Mouse (Mus musculus) heart, embryonic 16.5 days (tissue): ENCODE results near the gene Frs2. TPM values are rescaled to one million over a fixed set of nuclear protein-coding genes. Genes with fewer than 3 reads are reported as not detected.

ENCODE experiments used
- ATAC-seq: fragments of 200-750 bp; cut with Nextera tagmentation; replicated peaks from 2 replicates; pipeline ENCODE4 v1.8.0; 2017; ENCODE audit warnings: moderate number of reproducible peaks; ENCODE audit not compliant: insufficient read depth, low FRiP score; ENCODE audit errors: extremely low read depth
- H3K27ac ChIP-seq: fragments of 300-500 bp; sonication (generic); 2 replicates; pipeline ENCODE4 v1.5.1; 2014; ENCODE audit warnings: mild to moderate bottlenecking, low read length, control low read depth, moderate library complexity
- H3K27me3 ChIP-seq: fragments of 300-500 bp; sonication (generic); 2 replicates; pipeline ENCODE4 v1.6.1; 2014; ENCODE audit warnings: low read length, mixed read lengths; ENCODE audit not compliant: control insufficient read depth, insufficient read depth
- H3K36me3 ChIP-seq: fragments of 300-500 bp; sonication (generic); 2 replicates; pipeline ENCODE4 v1.6.1; 2014; ENCODE audit not compliant: control insufficient read depth, insufficient read depth
- H3K4me1 ChIP-seq: fragments of 300-500 bp; sonication (generic); 2 replicates; pipeline ENCODE4 v1.6.1; 2014; ENCODE audit warnings: low read length, mixed read lengths; ENCODE audit not compliant: control insufficient read depth, insufficient read depth
- H3K4me2 ChIP-seq: fragments of 300-500 bp; sonication (generic); 2 replicates; pipeline ENCODE4 v1.6.1; 2014; ENCODE audit warnings: low read depth, mild to moderate bottlenecking, control low read depth, low read length
- H3K4me3 ChIP-seq: fragments of 300-500 bp; sonication (generic); 2 replicates; pipeline ENCODE4 v1.5.1; 2014; ENCODE audit warnings: mild to moderate bottlenecking, control low read depth, low read length
- H3K9ac ChIP-seq: fragments of 300-500 bp; sonication (generic); 2 replicates; pipeline ENCODE4 v1.6.1; 2014; ENCODE audit warnings: low read length, control low read depth
- H3K9me3 ChIP-seq: fragments of 300-500 bp; sonication (generic); replicated peaks from 2 replicates; pipeline ENCODE4 v1.6.1; 2016; ENCODE audit warnings: low read length; ENCODE audit not compliant: control insufficient read depth
- WGBS: fragments of 180-500 bp; shearing (Covaris S2); extraction: QIAGEN DNeasy Blood & Tissue Kit; methylation state at CpG from one replicate; pipeline ENCODE4 v1.1.7; 2014; 5-methylcytosine and 5-hydroxymethylcytosine counted together
- polyA plus RNA-seq: library from polyadenylated mRNA; unstranded; fragments of >200 nt; fragmentation: Nextera tagmentation; extraction: Ambion mirVana; gene quantifications from 2 replicates; pipeline ENCODE4 v1.2.1, GENCODE M21; 2015

The Frs2 gene
- polyA plus RNA-seq, 1 experiment from 2014 or later: 17.5 TPM

DNA sequence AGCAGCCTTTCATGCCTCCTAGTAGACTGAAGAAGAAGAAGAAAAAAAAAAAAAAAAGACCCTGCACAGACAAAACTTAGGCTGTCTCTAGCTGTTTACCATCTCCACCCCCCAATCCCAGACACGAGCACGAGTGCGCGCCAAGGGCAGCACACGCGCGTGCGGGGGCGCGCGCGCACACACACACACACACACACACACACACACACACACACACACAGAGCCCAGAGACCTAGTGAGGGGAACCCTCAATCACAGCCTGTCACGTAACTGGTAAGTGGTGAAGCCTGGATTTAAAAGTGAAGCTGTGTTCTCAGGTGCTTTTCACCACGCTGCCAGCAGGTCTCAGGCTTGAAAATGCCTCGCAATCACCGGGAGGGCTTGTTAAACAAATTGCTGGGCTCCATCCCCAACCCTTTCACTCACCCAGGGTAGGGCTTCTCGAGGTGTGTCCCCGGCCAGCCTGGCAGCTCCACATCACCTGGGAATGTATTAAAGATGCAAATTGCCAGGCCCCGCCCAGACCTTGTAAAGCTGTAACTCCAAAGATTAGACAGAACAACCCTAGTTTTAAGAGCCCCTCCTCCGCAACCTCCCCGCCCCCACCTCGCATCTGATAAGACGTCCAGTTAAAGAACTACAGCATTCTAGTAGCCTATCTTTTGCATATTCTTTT, 1.7 kb upstream of the Frs2 start:
- no peak for ATAC-seq
- H3K4me2 ChIP-seq: peak overlapping the region; percentile 70
- H3K9ac ChIP-seq: peak overlapping the region; percentile 65
- peak overlapping the region; percentile 59 for H3K27ac ChIP-seq
- H3K9me3 ChIP-seq: no peaks in the 10 kb centered on the region
- 2% methylated on average over 23 of the region's 23 CpGs for WGBS
- peaks cover 42% of the 10 kb centered on the region for H3K4me1 ChIP-seq
- H3K4me3 ChIP-seq: peak overlapping the region; percentile 42
- H3K36me3 ChIP-seq: no peaks in the 10 kb centered on the region
- no peaks in the 10 kb centered on the region for H3K27me3 ChIP-seq

DNA sequence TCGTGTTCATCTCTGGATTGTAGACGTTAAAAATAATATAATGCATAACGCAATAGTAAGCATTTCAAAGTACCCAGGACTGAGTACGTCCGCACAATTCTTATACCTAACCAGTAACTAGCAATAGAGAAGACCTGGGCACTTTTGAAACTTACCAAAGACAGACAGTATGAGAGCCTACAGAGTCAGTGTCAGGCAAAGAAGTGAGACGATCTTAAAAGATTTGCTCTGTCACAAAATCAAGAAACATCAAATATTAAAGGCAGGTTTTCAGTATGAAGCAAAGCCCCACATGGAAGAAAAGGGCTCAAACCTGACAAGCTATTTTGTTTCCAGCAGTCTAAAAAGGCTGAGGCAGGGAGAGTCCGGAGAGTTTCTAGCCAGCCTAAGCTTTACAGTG, 907 bp upstream of the Frs2 start:
- Histone ChIP-seq H3K9me3 (no peaks in the 10 kb centered on the region), H3K27me3 (no peaks in the 10 kb centered on the region), H3K4me3 (peak overlapping the region; percentile 70), H3K36me3 (no peaks in the 10 kb centered on the region), H3K4me2 (peak overlapping the region; percentile 84), H3K27ac (peak overlapping the region; percentile 90), H3K4me1 (peaks cover 50% of the 10 kb centered on the region), H3K9ac (peak overlapping the region; percentile 91)
- ATAC-seq: no peak
- WGBS: 29% methylated on average over 7 of the region's 7 CpGs

DNA sequence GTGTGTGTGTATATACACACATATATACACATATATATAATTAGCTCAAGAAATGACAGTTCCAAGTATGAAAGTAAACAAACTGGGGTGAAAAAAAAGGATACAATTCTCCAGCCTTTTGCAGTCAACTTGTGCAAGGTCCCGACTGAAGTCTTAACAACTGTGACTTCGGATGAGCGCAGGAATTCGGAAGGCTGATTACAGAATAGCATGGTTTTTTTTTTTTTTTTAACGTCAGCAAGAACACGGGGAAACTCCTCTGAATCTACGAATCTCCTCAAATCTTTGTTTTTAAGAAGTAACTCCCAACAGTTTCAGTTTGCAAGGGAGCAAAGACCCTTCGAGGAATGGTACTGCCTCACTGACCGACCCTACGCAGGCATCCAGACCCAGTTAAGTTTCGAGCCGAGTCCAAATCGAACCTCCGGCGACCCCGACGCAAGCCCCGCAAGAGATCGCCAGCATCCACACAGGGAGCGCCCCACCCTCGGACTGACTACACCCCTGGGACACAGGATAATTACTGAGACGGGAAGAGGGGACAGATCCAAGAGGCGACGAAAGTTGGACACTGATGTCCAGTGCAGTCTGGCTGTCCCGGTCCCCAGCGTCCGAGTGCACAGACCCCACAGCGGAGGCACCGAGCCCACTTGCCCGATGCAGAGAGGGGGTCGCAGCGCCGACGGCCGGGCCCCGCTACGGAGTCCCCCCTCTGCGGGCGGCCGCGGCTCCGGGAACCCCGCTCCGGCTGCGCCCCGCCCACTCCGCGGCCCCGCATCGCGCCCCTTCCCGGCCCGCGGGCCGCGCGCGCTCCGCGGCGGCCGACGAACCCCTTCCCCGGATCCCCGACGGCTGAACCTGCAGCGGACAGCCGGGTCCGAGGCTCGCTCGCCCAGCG, 622 bp downstream of the Frs2 start:
- H3K36me3 ChIP-seq: no peaks in the 10 kb centered on the region
- no peaks in the 10 kb centered on the region for H3K27me3 ChIP-seq
- H3K4me3 ChIP-seq: peak overlapping the region; percentile 70
- peak overlapping the region; percentile 65 for H3K4me2 ChIP-seq
- H3K4me1 ChIP-seq: peaks cover 54% of the 10 kb centered on the region
- no peaks in the 10 kb centered on the region for H3K9me3 ChIP-seq
- ATAC-seq: peak; percentile 28
- H3K27ac ChIP-seq: peak overlapping the region; percentile 90
- WGBS: under 1% methylated on average over 66 of the region's 72 CpGs
- H3K9ac ChIP-seq: peak overlapping the region; percentile 91

DNA sequence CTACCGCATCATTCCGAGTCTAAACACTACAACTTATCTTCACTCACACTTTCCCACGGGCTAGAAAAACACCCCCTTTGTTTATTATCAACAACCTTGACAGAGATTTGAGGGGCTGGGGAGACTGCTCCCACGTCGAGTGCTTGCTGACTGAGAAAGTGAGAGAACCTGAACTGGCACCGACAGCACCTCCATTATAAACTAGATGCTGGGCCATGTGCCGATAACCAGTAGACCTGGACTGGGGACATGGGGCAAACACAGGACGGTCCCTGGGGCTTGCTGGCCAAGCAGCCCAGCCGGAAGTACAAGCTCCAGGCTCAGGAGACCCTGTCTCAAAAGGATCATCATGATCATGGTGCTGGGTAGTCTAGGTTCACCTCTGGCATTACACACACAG, 1.9 kb downstream of the Frs2 start:
- Histone ChIP-seq H3K9me3 (no peaks in the 10 kb centered on the region), H3K27ac (peak overlapping the region; percentile 40), H3K4me2 (peak overlapping the region; percentile 65), H3K27me3 (no peaks in the 10 kb centered on the region), H3K36me3 (no peaks in the 10 kb centered on the region), H3K9ac (peak overlapping the region; percentile 32), H3K4me1 (peaks cover 45% of the 10 kb centered on the region), H3K4me3 (peak overlapping the region; percentile 37)
- WGBS: 16% methylated on average over 9 of the region's 9 CpGs
- ATAC-seq: no peak

DNA sequence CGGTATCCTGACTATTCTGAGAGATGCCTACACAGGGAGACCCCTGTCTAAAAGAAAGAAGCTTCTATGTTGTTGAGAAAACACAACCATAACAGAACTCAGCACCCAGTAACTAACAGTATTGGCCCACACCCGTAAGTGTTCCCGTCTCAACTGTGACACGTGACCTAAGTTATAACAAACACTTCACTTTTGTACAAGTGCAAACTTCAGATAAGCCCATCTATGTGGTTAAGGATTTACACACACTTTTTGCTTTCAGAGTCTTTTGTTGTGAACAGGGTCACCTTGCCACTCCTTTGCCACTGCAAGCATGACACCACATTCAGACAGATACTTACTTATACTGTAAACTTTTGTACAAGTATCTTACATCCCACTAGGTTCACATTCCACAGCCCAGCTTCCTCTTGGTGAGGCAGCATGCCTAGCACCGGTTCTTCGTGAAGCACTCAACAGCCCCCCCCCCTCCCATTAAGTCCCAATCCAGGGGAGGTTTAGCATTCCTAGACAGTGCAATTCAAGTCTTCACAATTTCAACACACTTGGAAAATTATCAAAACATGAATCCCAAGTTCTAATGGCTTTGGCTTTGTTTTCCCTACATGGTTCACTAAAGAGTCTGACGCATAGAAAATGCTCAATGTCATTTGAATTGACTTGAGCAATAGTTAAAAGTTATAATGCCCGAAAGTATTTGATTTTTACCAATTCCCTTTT, 2.6 kb downstream of the Frs2 start:
- Histone ChIP-seq H3K27ac (peak overlapping the region; percentile 57), H3K4me1 (peaks cover 43% of the 10 kb centered on the region)
- ATAC-seq: no peak

DNA sequence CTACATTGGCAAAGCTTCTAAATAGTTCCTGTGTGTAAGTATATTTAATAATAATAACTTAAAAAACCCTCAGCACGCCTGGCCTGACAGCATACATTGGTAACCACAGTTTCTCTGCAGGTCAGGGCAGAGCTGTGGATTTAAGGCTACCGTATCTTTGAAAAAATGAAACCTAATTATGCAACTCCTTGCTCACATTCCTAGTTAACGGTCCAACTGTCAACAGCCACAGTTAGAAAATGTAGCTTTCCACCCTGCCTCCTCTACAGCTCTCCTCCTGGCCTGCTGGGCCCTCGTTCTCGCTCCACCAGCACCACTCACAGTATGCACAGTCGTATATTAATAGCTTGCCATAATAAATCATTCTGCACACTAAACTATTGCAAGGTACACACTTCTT, 3.7 kb downstream of the Frs2 start:
- Histone ChIP-seq H3K27ac (peak overlapping the region; percentile 57), H3K4me1 (peaks cover 37% of the 10 kb centered on the region), H3K4me2 (peak overlapping the region; percentile 65), H3K4me3 (0 out of 2 replicates have a peak overlapping the region, but pooled peaks have one; percentile 9), H3K9me3 (no peaks in the 10 kb centered on the region), H3K36me3 (no peaks in the 10 kb centered on the region), H3K9ac (0 out of 2 replicates have a peak overlapping the region, but pooled peaks have one; percentile 21), H3K27me3 (no peaks in the 10 kb centered on the region)
- 32% methylated on average over 6 of the region's 6 CpGs for WGBS
- no peak for ATAC-seq

More for the DNA sequence above, 2.6 kb downstream of the Frs2 start:
- no peak overlapping the region for H3K4me3 ChIP-seq
- no peaks in the 10 kb centered on the region for H3K27me3 ChIP-seq
- H3K4me2 ChIP-seq: peak overlapping the region; percentile 65
- H3K36me3 ChIP-seq: no peaks in the 10 kb centered on the region
- H3K9me3 ChIP-seq: no peaks in the 10 kb centered on the region
- WGBS: 38% methylated on average over 8 of the region's 8 CpGs
- no peak overlapping the region; the same call in 1 of the 2 replicates for H3K9ac ChIP-seq

DNA sequence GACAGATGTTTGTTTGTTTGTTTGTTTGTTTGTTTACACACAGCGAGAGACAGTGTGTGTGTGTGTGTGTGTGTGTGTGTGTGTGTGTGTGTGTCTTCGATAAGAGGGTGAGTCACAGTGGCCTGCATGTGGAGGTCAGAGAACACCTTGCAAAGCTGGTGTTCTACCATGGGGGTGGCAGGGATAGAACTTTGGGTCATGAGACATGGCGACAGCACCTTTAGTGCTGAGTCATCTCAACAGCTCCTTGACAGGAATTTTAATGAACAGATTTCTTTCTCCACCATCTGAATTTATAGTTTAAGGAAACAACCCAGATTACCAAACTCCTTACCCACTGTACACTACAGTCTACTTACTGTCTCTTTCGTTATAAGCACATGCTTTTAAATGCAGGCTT, 4.3 kb downstream of the Frs2 start:
- 76% methylated on average over 4 of the region's 4 CpGs for WGBS
- no peak for ATAC-seq
- H3K4me2 ChIP-seq: peak overlapping the region; percentile 65
- no peak overlapping the region for H3K4me3 ChIP-seq
- H3K4me1 ChIP-seq: peaks cover 32% of the 10 kb centered on the region
- H3K9me3 ChIP-seq: no peaks in the 10 kb centered on the region
- H3K27me3 ChIP-seq: no peaks in the 10 kb centered on the region
- H3K27ac ChIP-seq: peak overlapping the region; percentile 57; the same call in 1 of the 2 replicates
- H3K36me3 ChIP-seq: no peaks in the 10 kb centered on the region
- 0 out of 2 replicates have a peak overlapping the region, but pooled peaks have one; percentile 21 for H3K9ac ChIP-seq

DNA sequence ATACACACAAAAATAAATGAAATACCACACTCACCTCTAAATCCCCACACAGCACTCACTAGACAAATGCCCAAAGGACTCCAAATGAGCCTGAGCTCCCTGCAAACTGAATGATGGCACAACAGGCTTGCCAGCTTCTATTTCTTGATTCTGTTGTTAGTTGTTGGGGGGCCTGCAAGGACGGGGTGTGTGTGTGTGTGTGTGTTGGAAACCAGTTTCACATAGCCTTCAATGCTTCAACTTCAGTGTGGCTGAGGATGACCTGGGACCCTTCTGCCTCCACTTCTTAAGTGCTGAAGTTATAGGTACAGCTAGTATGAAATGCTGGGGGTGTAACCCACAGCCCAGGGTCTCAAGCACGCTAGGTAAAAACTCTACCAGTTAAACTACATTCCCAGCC, 5.0 kb downstream of the Frs2 start:
- Histone ChIP-seq H3K4me1 (peaks cover 30% of the 10 kb centered on the region), H3K27me3 (no peaks in the 10 kb centered on the region), H3K36me3 (no peaks in the 10 kb centered on the region), H3K4me2 (no peak overlapping the region), H3K9ac (no peak overlapping the region), H3K9me3 (no peaks in the 10 kb centered on the region), H3K27ac (no peak overlapping the region), H3K4me3 (no peak overlapping the region)
- 92% methylated on average over 2 of the region's 2 CpGs for WGBS
- ATAC-seq: no peak
